In genomic region chr17:47170978-47171593, GRCm38 (mm10) we compare ENCODE assay signal across 23 mouse cellular contexts.
DNase-seq lines count a peak whose midpoint lies in the region; ATAC-seq and TF ChIP-seq lines count a peak whose summit lies in the region.
"Had no signal": no experiment of that assay in that cellular context is flagged by ENCODE, and none has a peak within 500 bp of the region (broad histone marks: within the 10 kb centered on the region; RNA-seq: fewer than 3 reads in every experiment).

No protein-coding gene starts in this region.

- DNase-seq in CD8-positive naive resting alpha-beta T cell, adult 2 months (ENCODE audit: low read depth in 2 of 2, low spot score in 2 of 2), result peak; percentile 1 to 5
- DNase-seq in thymus, postnatal 14 days, result peak; percentile 75
- no peak for DNase-seq in urinary bladder, postnatal 10 days (ENCODE audit: low spot score)
- no peak for DNase-seq in hindbrain, postnatal 0 days (ENCODE audit: low spot score)
- DNase-seq: cerebellum, adult 11 months; cerebellum, adult 9-11 months; forebrain, postnatal 0 days; gastrocnemius, postnatal 14 days; heart, adult 11 months; heart, postnatal 10 days; kidney, adult 2 months; liver; lung, postnatal 4 days; right cerebral cortex, postnatal 14 days; spleen, adult 18-20 months had no signal

- H3K4me3 ChIP-seq in liver, embryonic 12.5 days, result no peak overlapping the region
- H3K4me3 ChIP-seq in midbrain, embryonic 15.5 days, result no peak overlapping the region
- no peak overlapping the region for H3K4me3 ChIP-seq in hindbrain, postnatal 0 days (ENCODE audit: low read length)
- H3K4me3 ChIP-seq: forebrain, embryonic 10.5 days; heart, embryonic 12.5 days; limb, embryonic 10.5 days; neural tube, embryonic 12.5 days had no signal

- 67% methylated on average over 13 of the region's 13 CpGs for WGBS in liver, embryonic 12.5 days (ENCODE audit: insufficient replicate concordance)
- WGBS in midbrain, embryonic 15.5 days, result 92% methylated on average over 13 of the region's 13 CpGs
- WGBS in hindbrain, postnatal 0 days, result 93% methylated on average over 13 of the region's 13 CpGs

- no peaks in the 10 kb centered on the region for H3K9me3 ChIP-seq in liver, embryonic 12.5 days (replicated peaks)
- H3K9me3 ChIP-seq in midbrain, embryonic 15.5 days, result no peaks in the 10 kb centered on the region
- H3K9me3 ChIP-seq in hindbrain, postnatal 0 days (ENCODE audit: low read length), result no peaks in the 10 kb centered on the region
- H3K9me3 ChIP-seq: forebrain, embryonic 10.5 days; heart, embryonic 12.5 days; limb, embryonic 10.5 days; neural tube, embryonic 12.5 days had no signal

- H3K36me3 ChIP-seq in liver, embryonic 12.5 days, result 0 out of 2 replicates have a peak, but pooled peaks cover 4% of the 10 kb centered on the region
- no peaks in the 10 kb centered on the region for H3K36me3 ChIP-seq in midbrain, embryonic 15.5 days (replicated peaks)
- H3K36me3 ChIP-seq in hindbrain, postnatal 0 days (ENCODE audit: insufficient read depth, low read length), result no peaks in the 10 kb centered on the region
- H3K36me3 ChIP-seq: heart, embryonic 12.5 days; neural tube, embryonic 12.5 days had no signal

- no peak overlapping the region for H3K9ac ChIP-seq in liver, embryonic 12.5 days
- no peak overlapping the region for H3K9ac ChIP-seq in midbrain, embryonic 15.5 days
- H3K9ac ChIP-seq in hindbrain, postnatal 0 days (replicated peaks; ENCODE audit: low read length), result no peak overlapping the region
- H3K9ac ChIP-seq: forebrain, postnatal 0 days; heart, embryonic 12.5 days; neural tube, embryonic 12.5 days had no signal

- peak; percentile 86 for ATAC-seq in inflammation-experienced regulatory T-cells, adult 6 months
- ATAC-seq in liver, embryonic 12.5 days, result no peak
- no peak for ATAC-seq in midbrain, embryonic 15.5 days (replicated peaks)
- ATAC-seq in hindbrain, postnatal 0 days, result no peak
- ATAC-seq: forebrain, postnatal 0 days had no signal

- no peak overlapping the region for H3K4me2 ChIP-seq in liver, embryonic 12.5 days
- H3K4me2 ChIP-seq in midbrain, embryonic 15.5 days, result no peak overlapping the region
- H3K4me2 ChIP-seq in hindbrain, postnatal 0 days (ENCODE audit: low read depth, low read length), result no peak overlapping the region
- H3K4me2 ChIP-seq: heart, embryonic 12.5 days; neural tube, embryonic 12.5 days had no signal

- no peaks in the 10 kb centered on the region for H3K27me3 ChIP-seq in liver, embryonic 12.5 days (replicated peaks)
- H3K27me3 ChIP-seq in midbrain, embryonic 15.5 days (replicated peaks), result no peaks in the 10 kb centered on the region
- H3K27me3 ChIP-seq in hindbrain, postnatal 0 days (ENCODE audit: insufficient read depth, low read length), result no peaks in the 10 kb centered on the region
- H3K27me3 ChIP-seq: heart, embryonic 12.5 days; neural tube, embryonic 12.5 days had no signal

- TF ChIP-seq CTCF in hindbrain, postnatal 0 days (IDR thresholded peaks at IDR 0.05; ENCODE audit: low read depth), result no peak

- H3K27ac ChIP-seq in liver, embryonic 12.5 days, result no peak overlapping the region
- H3K27ac ChIP-seq in midbrain, embryonic 15.5 days, result no peak overlapping the region
- H3K27ac ChIP-seq in hindbrain, postnatal 0 days, result no peak overlapping the region
- H3K27ac ChIP-seq: forebrain, embryonic 10.5 days; kidney, postnatal 0 days; limb, embryonic 10.5 days; neural tube, embryonic 12.5 days had no signal

- H3K4me1 ChIP-seq in liver, embryonic 12.5 days, result peaks cover 35% of the 10 kb centered on the region
- peaks cover 20% of the 10 kb centered on the region for H3K4me1 ChIP-seq in midbrain, embryonic 15.5 days
- no peaks in the 10 kb centered on the region for H3K4me1 ChIP-seq in hindbrain, postnatal 0 days (ENCODE audit: insufficient read depth, low read length)

Comparison
In these comparisons a context has a peak if more than half of its experiments do, and no peak if none do; other contexts are left out.
1. DNase-seq: peak in CD8-positive naive resting alpha-beta T cell, adult 2 months (2 of 2) and thymus, postnatal 14 days (single experiment); none in urinary bladder, postnatal 10 days (single experiment) and hindbrain, postnatal 0 days (single experiment).